10 mouse cellular contexts compared by ENCODE assay signal in genomic region chr10:30778240-30778639, GRCm38 (mm10). TPM values are rescaled to one million over a fixed set of nuclear protein-coding genes. Genes with fewer than 3 reads are reported as not detected.
DNase-seq lines count a peak whose midpoint lies in the region; ATAC-seq and TF ChIP-seq lines count a peak whose summit lies in the region.
"Had no signal": no experiment of that assay in that cellular context is flagged by ENCODE, and none has a peak within 500 bp of the region (broad histone marks: within the 10 kb centered on the region; RNA-seq: fewer than 3 reads in every experiment).

No protein-coding gene starts in this region.

- no peak overlapping the region for H3K4me3 ChIP-seq in lung, embryonic 14.5 days (ENCODE audit: low read depth, low read length)
- H3K4me3 ChIP-seq in bone marrow macrophage, adult 2 months (ENCODE audit: insufficient read depth, low read length) = peak overlapping the region; percentile 3
- H3K4me3 ChIP-seq in liver, embryonic 11.5 days (ENCODE audit: low read depth, low read length) = no peak overlapping the region
- H3K4me3 ChIP-seq: embryonic facial prominence, embryonic 15.5 days; stomach, embryonic 15.5 days had no signal

- ATAC-seq in lung, embryonic 14.5 days (ENCODE audit: insufficient read depth) = peak; percentile 61; the same call in 1 of the 2 replicates
- ATAC-seq in liver, embryonic 11.5 days (replicated peaks; ENCODE audit: low FRiP score) = no peak

- H3K4me2 ChIP-seq in lung, embryonic 14.5 days = no peak overlapping the region
- no peak overlapping the region for H3K4me2 ChIP-seq in liver, embryonic 11.5 days
- H3K4me2 ChIP-seq: embryonic facial prominence, embryonic 15.5 days; stomach, embryonic 15.5 days had no signal

- WGBS in lung, embryonic 14.5 days = 61% methylated on average over 3 of the region's 3 CpGs
- WGBS in liver, embryonic 11.5 days = 58% methylated on average over 3 of the region's 3 CpGs

- no peak for TF ChIP-seq POLR2A in bone marrow macrophage, adult 2 months (IDR thresholded peaks at IDR 0.05; ENCODE audit: borderline replicate concordance, low read depth, low read length)

- H3K9me3 ChIP-seq in lung, embryonic 14.5 days (ENCODE audit: low read depth, low read length) = no peaks in the 10 kb centered on the region
- no peaks in the 10 kb centered on the region for H3K9me3 ChIP-seq in liver, embryonic 11.5 days (ENCODE audit: control insufficient read depth, low read length)
- H3K9me3 ChIP-seq: embryonic facial prominence, embryonic 15.5 days; stomach, embryonic 15.5 days had no signal

- TF ChIP-seq CTCF in lung, embryonic 14.5 days (IDR thresholded peaks at IDR 0.05; ENCODE audit: low read depth) = no peak
- TF ChIP-seq CTCF in bone marrow macrophage, adult 2 months (IDR thresholded peaks at IDR 0.05; ENCODE audit: low read depth, low read length) = no peak

- no peak overlapping the region for H3K9ac ChIP-seq in lung, embryonic 14.5 days
- H3K9ac ChIP-seq in liver, embryonic 11.5 days (ENCODE audit: low read depth, low read length) = no peak overlapping the region
- H3K9ac ChIP-seq: embryonic facial prominence, embryonic 15.5 days; stomach, embryonic 15.5 days had no signal

- H3K27ac ChIP-seq in lung, embryonic 14.5 days (ENCODE audit: low read depth) = no peak overlapping the region
- peak overlapping the region; percentile 78 for H3K27ac ChIP-seq in bone marrow macrophage, adult 2 months (ENCODE audit: insufficient read depth, low read depth, low read length)
- no peak overlapping the region for H3K27ac ChIP-seq in liver, embryonic 11.5 days (ENCODE audit: low read depth, low read length)
- H3K27ac ChIP-seq: embryonic facial prominence, embryonic 15.5 days; stomach, embryonic 15.5 days had no signal

- no peaks in the 10 kb centered on the region for H3K36me3 ChIP-seq in lung, embryonic 14.5 days (ENCODE audit: insufficient read depth)
- H3K36me3 ChIP-seq in liver, embryonic 11.5 days (ENCODE audit: control insufficient read depth, insufficient read depth, low read length) = no peaks in the 10 kb centered on the region
- H3K36me3 ChIP-seq: embryonic facial prominence, embryonic 15.5 days; stomach, embryonic 15.5 days had no signal

- intact Hi-C loops in gastrocnemius, postnatal 36 days (cut with DNase I) = no loop called here

- H3K27me3 ChIP-seq in lung, embryonic 14.5 days (ENCODE audit: insufficient read depth, low read length) = no peaks in the 10 kb centered on the region
- no peaks in the 10 kb centered on the region for H3K27me3 ChIP-seq in liver, embryonic 11.5 days (replicated peaks; ENCODE audit: control insufficient read depth, insufficient read depth, low read length)
- H3K27me3 ChIP-seq: embryonic facial prominence, embryonic 15.5 days; stomach, embryonic 15.5 days had no signal

- DNase-seq in lung, embryonic 14.5 days = peak; percentile 9
- DNase-seq in lung, adult 18-20 months = no peak
- DNase-seq in gastrocnemius, postnatal 36 days = peak; percentile 8 to 20
- DNase-seq in mesoderm, embryonic 11.5 days (ENCODE audit: low read depth, low spot score) = peak; percentile 32
- no peak for DNase-seq in right cerebral cortex, adult 18-20 months
- DNase-seq in liver, embryonic 11.5 days (ENCODE audit: low spot score) = no peak
- no peak for DNase-seq in liver

- no peaks in the 10 kb centered on the region for H3K4me1 ChIP-seq in lung, embryonic 14.5 days (ENCODE audit: insufficient read depth)
- H3K4me1 ChIP-seq in bone marrow macrophage, adult 2 months (ENCODE audit: control insufficient read depth, insufficient read depth, low read length) = peaks cover 22% of the 10 kb centered on the region
- no peaks in the 10 kb centered on the region for H3K4me1 ChIP-seq in liver, embryonic 11.5 days (replicated peaks; ENCODE audit: control insufficient read depth, insufficient read depth, low read length)
- H3K4me1 ChIP-seq: embryonic facial prominence, embryonic 15.5 days; stomach, embryonic 15.5 days had no signal

RNA-seq across cellular contexts. Expression of gene Ncoa7, which starts 24.9 kb away (rescaled TPM):
- polyA plus RNA-seq in lung, embryonic 14.5 days (2014; fragmentation: Nextera tagmentation; extraction: Ambion mirVana) = 10.7 and 11.5 TPM in 2 replicates
- polyA plus RNA-seq in bone marrow macrophage, adult 2 months (2012; ENCODE audit: insufficient read depth, insufficient read length, missing spikeins) = 24.9 and 30.0 TPM in 2 replicates
- total RNA-seq in gastrocnemius, postnatal 36 days (2021) = 1 to 10 TPM; 2.1 to 2.5 TPM
- polyA plus RNA-seq in liver, embryonic 11.5 days (2014; fragmentation: Nextera tagmentation; extraction: Ambion mirVana) = 11.2 and 12.1 TPM in 2 replicates

Comparison
In these comparisons a context has a peak if more than half of its experiments do, and no peak if none do; other contexts are left out.
1. DNase-seq: peak in lung, embryonic 14.5 days (single experiment), gastrocnemius, postnatal 36 days (2 of 2) and mesoderm, embryonic 11.5 days (single experiment); none in lung, adult 18-20 months (0 of 2), right cerebral cortex, adult 18-20 months (single experiment), liver, embryonic 11.5 days (single experiment) and liver (single experiment).